Mouse (Mus musculus) heart, embryonic 10.5 days (tissue): ENCODE data around the gene Selenbp1. TPM values are rescaled to one million over a fixed set of nuclear protein-coding genes. Genes with fewer than 3 reads are reported as not detected.
"Not testable (repeated sequence)": the region's sequence is repeated elsewhere in the genome, so short reads cannot be mapped to it uniquely, and the experiment has no call there.

Experiments used
- DNase-seq: peaks from one replicate; pipeline ENCODE4 v3.0.0-alpha.2; 2017; ENCODE audit warnings: low spot score
- H3K27ac ChIP-seq: fragments of 300-500 bp; sonication (generic); 2 replicates; pipeline ENCODE4 v1.5.1; 2016; ENCODE audit warnings: mild to moderate bottlenecking
- H3K27me3 ChIP-seq: fragments of 300-500 bp; sonication (generic); 2 replicates; pipeline ENCODE4 v1.6.1; 2016; ENCODE audit warnings: mild to moderate bottlenecking; ENCODE audit not compliant: poor library complexity, insufficient read depth, severe bottlenecking
- H3K36me3 ChIP-seq: fragments of 300-500 bp; sonication (generic); 2 replicates; pipeline ENCODE4 v1.6.1; 2016; ENCODE audit warnings: mild to moderate bottlenecking, moderate library complexity
- H3K4me1 ChIP-seq: fragments of 300-500 bp; sonication (generic); 2 replicates; pipeline ENCODE4 v1.6.1; 2016; ENCODE audit warnings: mild to moderate bottlenecking
- H3K4me3 ChIP-seq: fragments of 300-500 bp; sonication (generic); 2 replicates; pipeline ENCODE4 v1.5.1; 2016; ENCODE audit warnings: mild to moderate bottlenecking, moderate library complexity
- H3K9me3 ChIP-seq: fragments of 300-500 bp; sonication (generic); 2 replicates; pipeline ENCODE4 v1.6.1; 2016; ENCODE audit warnings: mild to moderate bottlenecking, moderate library complexity
- WGBS: fragments of 180-500 bp; shearing (Covaris S2); methylation state at CpG from one replicate; pipeline ENCODE4 v1.1.7; 2016; 5-methylcytosine and 5-hydroxymethylcytosine counted together
- polyA plus RNA-seq: library from polyadenylated mRNA; unstranded; fragments of >200 nt; fragmentation: Nextera tagmentation; extraction: Ambion mirVana; gene quantifications from 2 replicates; pipeline ENCODE4 v1.2.1, GENCODE M21; 2016

The Selenbp1 gene
- polyA plus RNA-seq, 1 experiment from 2014 or later = 30.5 TPM

DNA sequence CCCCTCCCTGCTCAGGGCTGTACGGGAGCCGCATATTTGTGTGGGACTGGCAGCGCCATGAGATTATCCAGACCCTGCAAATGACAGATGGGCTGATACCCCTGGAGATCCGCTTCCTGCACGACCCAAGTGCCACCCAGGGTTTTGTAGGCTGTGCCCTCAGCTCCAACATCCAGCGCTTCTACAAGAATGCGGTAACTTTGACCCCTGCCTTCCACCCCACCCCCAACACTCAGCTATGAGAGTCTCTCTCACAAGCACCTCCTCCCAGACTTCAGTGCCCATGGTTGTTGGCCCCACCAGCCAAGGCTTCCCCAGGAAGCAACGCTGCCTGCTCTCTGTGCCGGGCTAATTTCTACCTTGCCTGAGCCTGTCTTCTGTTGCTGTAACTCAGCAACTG, 7.2 kb downstream of the Selenbp1 start:
- not testable (repeated sequence) for H3K4me1 ChIP-seq, H3K9me3 ChIP-seq, H3K27ac ChIP-seq, DNase-seq, H3K27me3 ChIP-seq, H3K4me3 ChIP-seq, H3K36me3 ChIP-seq
- WGBS = 22% methylated on average over 9 of the region's 9 CpGs

DNA sequence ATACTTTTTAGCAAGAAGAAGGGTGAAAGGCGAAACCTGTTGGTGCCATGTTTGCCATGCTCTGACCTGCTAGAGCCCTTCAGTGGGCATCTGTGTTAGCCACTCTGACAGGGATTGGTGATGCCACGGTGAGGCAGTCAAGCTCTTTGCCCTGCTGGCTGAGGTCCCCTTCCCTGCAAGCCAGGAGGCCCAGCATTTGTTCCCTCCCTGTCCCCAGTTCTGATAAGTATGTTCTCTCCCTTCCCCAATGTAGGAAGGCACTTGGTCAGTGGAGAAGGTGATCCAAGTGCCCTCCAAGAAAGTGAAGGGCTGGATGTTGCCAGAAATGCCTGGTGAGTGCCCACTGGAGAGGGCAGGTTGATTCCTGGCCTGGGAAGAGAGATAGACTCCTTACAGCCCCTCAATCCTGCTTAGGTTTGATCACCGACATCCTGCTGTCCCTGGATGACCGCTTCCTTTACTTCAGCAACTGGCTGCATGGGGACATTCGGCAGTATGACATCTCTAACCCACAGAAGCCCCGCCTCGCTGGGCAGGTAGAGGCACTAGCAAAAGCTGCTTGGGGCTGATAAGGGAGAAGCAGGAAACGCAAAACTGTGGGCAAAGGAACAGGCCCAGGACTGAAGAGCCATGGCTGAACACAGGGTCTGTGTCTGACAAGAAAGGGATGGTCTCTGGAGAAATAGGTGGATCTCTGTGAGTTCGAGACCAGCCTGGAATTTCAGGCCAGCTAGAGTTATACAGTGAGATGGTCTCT, 9.5 kb downstream of the Selenbp1 start:
- not testable (repeated sequence) for H3K9me3 ChIP-seq

DNA sequence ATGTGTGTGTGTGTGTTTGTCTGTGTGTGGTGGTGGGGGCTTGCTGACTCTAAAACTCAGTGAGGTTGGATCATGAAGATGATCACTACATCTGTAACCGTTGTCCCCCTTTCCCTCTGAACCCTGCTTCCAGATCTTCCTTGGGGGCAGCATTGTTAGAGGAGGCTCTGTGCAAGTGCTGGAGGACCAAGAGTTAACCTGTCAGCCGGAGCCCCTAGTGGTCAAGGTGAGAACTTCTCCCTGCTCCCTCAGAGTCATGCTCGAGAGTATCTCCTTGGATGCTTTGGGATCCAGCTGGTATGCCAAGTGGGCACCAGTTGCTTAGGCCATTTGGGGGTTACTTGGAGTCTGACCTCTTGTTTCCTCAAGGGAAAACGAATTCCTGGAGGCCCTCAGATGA, 10.8 kb downstream of the Selenbp1 start:
- H3K27ac ChIP-seq, DNase-seq: not testable (repeated sequence)
- 31% methylated on average over 4 of the region's 4 CpGs for WGBS

More for the DNA sequence above, 9.5 kb downstream of the Selenbp1 start:
- 70% methylated on average over 9 of the region's 9 CpGs for WGBS
- not testable (repeated sequence) for H3K4me3 ChIP-seq, H3K27me3 ChIP-seq, H3K4me1 ChIP-seq, H3K36me3 ChIP-seq, H3K27ac ChIP-seq
- DNase-seq = peak; percentile 93

DNA sequence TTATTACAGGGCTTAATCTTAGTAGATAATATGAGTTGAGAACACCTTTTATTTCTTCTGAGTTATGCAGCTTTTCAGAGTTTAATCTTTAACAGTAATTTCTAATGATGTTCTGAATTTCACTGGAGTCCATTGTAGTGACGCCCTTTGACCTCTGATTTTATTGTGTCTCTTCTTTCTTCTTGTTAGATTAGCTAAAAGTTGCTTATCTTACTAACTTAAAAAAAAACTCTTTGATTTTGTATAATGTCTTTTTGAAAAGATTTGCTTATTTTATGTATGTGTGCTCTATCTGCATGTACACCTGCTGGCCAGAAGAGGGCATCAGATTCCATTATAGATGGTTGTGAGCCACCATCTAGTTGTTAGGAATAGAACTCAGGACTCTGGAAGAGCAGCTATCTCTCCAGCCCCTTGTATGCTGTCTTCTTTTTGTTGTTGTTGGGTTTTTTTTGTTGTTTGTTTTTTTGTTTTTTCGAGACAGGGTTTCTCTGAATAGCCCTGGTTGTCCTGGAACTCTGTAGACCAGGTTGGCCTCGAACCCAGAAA, 15.3 kb downstream of the Selenbp1 start:
- H3K4me1 ChIP-seq = 0 out of 2 replicates have a peak, but pooled peaks cover 6% of the 10 kb centered on the region
- H3K36me3 ChIP-seq = no peaks in the 10 kb centered on the region
- no peak for DNase-seq
- no peak overlapping the region for H3K27ac ChIP-seq
- no peaks in the 10 kb centered on the region for H3K9me3 ChIP-seq
- 63% methylated on average over 3 of the region's 3 CpGs for WGBS
- no peak overlapping the region for H3K4me3 ChIP-seq
- H3K27me3 ChIP-seq = no peaks in the 10 kb centered on the region

More for the DNA sequence above, 10.8 kb downstream of the Selenbp1 start:
- not testable (repeated sequence) for H3K27me3 ChIP-seq, H3K4me1 ChIP-seq, H3K36me3 ChIP-seq, H3K4me3 ChIP-seq, H3K9me3 ChIP-seq

DNA sequence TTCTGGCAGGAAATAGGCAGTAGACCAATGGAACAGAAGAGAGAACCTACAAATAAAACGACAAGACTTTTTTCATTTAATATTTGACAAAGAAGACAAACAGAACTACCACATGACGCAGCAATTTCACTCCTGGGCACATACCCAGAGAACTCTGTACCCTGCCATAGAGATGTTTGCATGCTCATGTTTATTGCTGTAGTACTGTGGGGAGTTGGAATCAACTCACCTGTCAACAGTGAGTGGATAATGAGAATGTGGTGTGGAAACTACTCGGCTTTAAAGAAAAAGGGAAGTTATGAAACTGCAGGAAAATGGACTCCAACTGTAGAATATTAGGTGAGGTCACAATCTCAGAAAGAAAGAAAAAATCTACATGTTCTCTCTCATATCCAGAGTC, 16.8 kb downstream of the Selenbp1 start:
- 69% methylated on average over 3 of the region's 3 CpGs for WGBS
- no peak for DNase-seq

DNA sequence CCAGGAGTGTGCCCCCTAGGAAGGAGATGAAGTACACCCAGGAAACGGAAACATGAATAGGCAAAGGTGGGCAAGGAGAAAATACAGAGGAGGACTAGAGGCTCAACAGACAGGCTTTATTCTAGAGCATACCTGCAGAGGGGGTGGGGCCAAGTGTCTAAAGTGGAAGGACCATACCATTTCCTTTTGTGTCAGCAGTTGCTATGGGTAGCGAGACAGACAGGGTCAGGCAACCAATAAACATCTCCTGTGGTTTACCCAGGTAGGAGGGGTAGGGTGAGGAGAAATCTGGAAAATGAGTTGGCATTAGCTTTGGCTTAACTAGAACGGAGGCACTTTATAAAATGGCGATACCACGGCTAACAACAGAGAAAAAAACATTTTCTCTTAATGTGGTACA, 19.9 kb downstream of the Selenbp1 start:
- 0 out of 2 replicates have a peak overlapping the region, but pooled peaks have one; percentile 98 for H3K27ac ChIP-seq
- peaks cover 27% of the 10 kb centered on the region for H3K36me3 ChIP-seq
- peak overlapping the region; percentile 90 for H3K4me3 ChIP-seq
- H3K9me3 ChIP-seq = no peaks in the 10 kb centered on the region
- peaks cover 12% of the 10 kb centered on the region; the same call in 1 of the 2 replicates for H3K4me1 ChIP-seq
- H3K27me3 ChIP-seq = no peaks in the 10 kb centered on the region
- 74% methylated on average over 5 of the region's 5 CpGs for WGBS
- no peak for DNase-seq

More for the DNA sequence above, 16.8 kb downstream of the Selenbp1 start:
- no peak overlapping the region for H3K4me3 ChIP-seq
- no peaks in the 10 kb centered on the region for H3K36me3 ChIP-seq
- no peaks in the 10 kb centered on the region for H3K9me3 ChIP-seq
- H3K4me1 ChIP-seq = peaks cover 6% of the 10 kb centered on the region; the same call in 1 of the 2 replicates
- H3K27me3 ChIP-seq = no peaks in the 10 kb centered on the region
- H3K27ac ChIP-seq = no peak overlapping the region

DNA sequence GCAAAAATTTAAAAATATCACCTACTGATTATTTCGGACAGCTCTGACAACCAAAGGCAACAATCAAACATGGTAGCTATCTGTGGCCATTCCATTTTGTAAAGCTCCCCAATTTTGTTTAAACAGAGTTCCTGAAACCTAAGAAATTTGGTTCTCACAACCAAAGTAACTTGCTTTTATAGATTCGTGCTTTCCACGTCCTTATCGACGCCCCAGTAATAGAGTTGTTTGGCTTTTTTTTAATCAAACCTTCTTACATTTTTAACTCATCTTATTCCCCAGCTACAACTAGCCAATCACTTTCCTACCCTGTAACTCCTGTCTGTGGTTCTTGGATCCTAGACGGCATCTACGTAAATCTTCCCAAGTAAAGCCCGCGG, 20.5 kb downstream of the Selenbp1 start:
- H3K27ac ChIP-seq = peak overlapping the region; percentile 98
- H3K27me3 ChIP-seq = no peaks in the 10 kb centered on the region
- H3K9me3 ChIP-seq = no peaks in the 10 kb centered on the region
- no peak for DNase-seq
- peaks cover 16% of the 10 kb centered on the region for H3K4me1 ChIP-seq
- peaks cover 32% of the 10 kb centered on the region for H3K36me3 ChIP-seq
- WGBS = 22% methylated on average over 9 of the region's 9 CpGs
- H3K4me3 ChIP-seq = peak overlapping the region; percentile 90

DNA sequence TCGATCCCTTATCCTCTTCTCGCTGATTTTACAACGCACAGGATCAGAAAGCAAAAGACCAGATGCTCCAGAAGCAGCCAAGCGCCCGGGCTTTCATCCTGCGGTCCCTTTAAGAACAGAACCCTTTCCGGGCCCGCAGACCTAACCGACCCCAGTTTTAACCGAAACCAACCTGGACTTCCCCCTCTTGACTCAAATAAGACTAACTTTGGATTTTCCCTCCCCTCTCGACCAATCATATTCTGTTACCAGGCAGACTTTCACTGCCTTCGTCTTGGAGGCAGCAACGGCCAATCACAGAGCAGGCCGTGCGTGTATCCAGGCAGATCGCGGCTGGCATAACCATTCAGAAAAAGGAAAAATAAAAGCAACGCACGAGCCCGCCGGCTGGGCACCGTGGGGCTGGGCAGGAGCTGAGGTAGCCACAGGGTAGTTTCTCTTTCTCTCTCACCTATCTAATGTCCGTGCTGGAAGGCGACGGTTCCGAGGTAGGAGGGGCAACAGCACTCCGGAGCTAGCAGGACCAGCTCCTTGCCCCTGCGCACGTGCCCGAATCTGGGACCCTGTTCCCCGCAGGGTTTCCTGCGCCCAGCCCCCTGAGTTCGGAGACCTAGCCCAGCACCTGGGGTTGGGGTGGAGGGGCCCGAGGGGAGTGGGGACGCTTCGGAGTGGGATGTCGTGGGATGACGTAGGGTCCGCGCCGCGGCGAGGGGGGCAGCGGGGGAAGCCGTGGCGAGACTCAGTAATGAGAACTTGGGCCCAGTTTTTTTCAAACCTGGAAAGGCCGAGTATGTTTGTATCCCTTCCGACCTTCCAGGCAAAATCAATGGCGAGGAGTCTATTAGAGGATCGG, 21.1 kb downstream of the Selenbp1 start, which contains the start of gene Rfx5:
Rfx5 (plus strand) TSS at position 312 of the 853 bp plus-strand sequence.
- no peaks in the 10 kb centered on the region for H3K27me3 ChIP-seq
- peak within 1 kb of the TSS; percentile 90 for H3K4me3 ChIP-seq
- H3K9me3 ChIP-seq = no peaks in the 10 kb centered on the region
- peak within 1 kb of the TSS; percentile 98 for H3K27ac ChIP-seq
- DNase-seq = peak; percentile 94
- under 1% methylated on average over 50 of the region's 50 CpGs for WGBS
- peaks cover 38% of the 10 kb centered on the region for H3K36me3 ChIP-seq
- H3K4me1 ChIP-seq = peaks cover 22% of the 10 kb centered on the region

DNA sequence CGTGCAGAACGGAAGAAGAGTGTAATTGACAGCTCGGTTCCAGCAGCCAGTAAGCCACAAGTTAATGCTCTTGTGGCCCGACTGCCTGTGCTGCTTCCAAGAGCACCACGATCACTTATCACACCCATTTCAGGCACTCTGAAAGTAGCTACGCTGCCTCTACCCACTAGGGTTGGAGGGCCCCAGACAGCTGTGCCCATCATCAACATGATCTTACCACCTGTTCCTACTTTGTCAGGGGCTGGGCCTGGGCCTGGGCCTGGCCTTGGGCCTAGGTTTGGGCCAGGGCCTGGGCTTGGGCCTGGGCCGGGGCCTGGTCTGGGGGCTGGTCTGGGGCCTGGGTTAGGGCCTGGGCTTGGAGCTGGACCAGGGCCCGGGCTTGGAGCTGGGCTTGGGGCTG, 25.4 kb downstream of the Selenbp1 start:
- Histone ChIP-seq H3K4me1 (peaks cover 24% of the 10 kb centered on the region), H3K9me3 (no peaks in the 10 kb centered on the region), H3K27ac (peak overlapping the region; percentile 52; the same call in 1 of the 2 replicates), H3K27me3 (no peaks in the 10 kb centered on the region), H3K36me3 (peaks cover 38% of the 10 kb centered on the region), H3K4me3 (no peak overlapping the region)
- DNase-seq = no peak
- 82% methylated on average over 8 of the region's 8 CpGs for WGBS

DNA sequence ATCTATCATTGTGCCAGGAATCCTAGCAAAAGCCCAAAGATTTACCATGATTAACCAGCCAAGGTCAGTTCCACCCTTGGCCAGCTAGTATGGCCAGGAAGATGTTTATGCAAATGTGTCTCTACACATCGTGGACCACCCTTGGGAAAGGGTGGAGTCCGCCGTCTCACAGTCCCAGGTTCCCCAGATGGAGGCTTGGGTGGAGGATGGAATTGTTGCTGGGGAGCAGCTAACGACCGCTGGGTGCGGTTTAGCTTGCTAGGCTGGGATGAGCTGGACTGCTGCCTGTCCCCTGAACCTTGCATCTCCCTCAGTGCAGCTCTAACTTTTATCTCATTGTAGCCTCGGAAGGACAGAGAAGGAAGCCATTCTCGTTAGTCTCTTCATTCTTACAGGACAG, 27.0 kb downstream of the Selenbp1 start:
- no peak for DNase-seq
- Histone ChIP-seq H3K27ac (no peak overlapping the region), H3K4me3 (no peak overlapping the region), H3K9me3 (no peaks in the 10 kb centered on the region), H3K4me1 (peaks cover 22% of the 10 kb centered on the region), H3K36me3 (peaks cover 38% of the 10 kb centered on the region), H3K27me3 (no peaks in the 10 kb centered on the region)
- WGBS = 48% methylated on average over 8 of the region's 8 CpGs

DNA sequence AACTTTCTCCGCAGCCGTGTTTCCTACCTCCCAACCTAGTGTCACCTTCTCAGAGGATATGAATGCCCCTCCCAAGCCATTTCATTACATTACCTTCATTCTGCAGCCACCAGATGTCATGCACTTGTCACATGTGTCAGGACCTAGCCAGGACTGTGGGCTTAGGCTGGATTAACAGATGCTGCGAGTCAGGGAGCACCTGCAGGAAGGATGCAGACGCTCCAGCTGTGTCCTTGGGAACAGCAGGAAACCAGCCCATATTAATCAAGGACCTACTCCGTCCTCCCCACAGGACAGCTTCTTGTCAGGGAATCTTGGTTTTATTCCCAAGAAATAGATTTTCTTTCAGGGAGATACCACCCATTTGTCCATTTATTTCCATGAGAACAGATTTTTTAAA, 27.5 kb downstream of the Selenbp1 start:
- Histone ChIP-seq H3K4me3 (no peak overlapping the region), H3K27ac (no peak overlapping the region), H3K9me3 (no peaks in the 10 kb centered on the region), H3K36me3 (peaks cover 36% of the 10 kb centered on the region), H3K4me1 (peaks cover 18% of the 10 kb centered on the region), H3K27me3 (no peaks in the 10 kb centered on the region)
- WGBS = 50% methylated on average over 5 of the region's 5 CpGs
- DNase-seq = no peak

DNA sequence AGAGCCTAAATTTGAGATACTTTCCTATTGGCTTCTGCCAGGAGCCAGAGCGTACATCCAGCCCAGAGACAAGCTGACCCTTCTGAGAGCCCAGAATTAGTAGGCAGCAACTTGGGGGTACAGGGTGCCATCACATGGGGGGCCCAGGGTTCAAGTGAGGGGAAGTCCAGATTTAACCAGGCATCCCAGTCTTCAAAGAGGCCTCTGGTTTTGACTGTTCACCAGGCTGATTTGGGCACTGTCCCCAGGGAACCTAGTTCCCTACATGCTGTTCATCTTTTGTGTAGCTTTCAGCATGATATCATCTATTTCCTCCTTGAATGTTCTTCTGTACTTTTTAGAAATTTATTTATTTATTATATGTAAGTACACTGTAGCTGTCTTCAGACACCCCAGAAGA, 32.1 kb downstream of the Selenbp1 start:
- no peaks in the 10 kb centered on the region for H3K27me3 ChIP-seq
- H3K27ac ChIP-seq = no peak overlapping the region
- 88% methylated on average over 1 of the region's 1 CpGs for WGBS
- DNase-seq = no peak
- peaks cover under 1% of the 10 kb centered on the region for H3K4me1 ChIP-seq
- H3K9me3 ChIP-seq = no peaks in the 10 kb centered on the region
- H3K36me3 ChIP-seq = no peaks in the 10 kb centered on the region
- H3K4me3 ChIP-seq = no peak overlapping the region

DNA sequence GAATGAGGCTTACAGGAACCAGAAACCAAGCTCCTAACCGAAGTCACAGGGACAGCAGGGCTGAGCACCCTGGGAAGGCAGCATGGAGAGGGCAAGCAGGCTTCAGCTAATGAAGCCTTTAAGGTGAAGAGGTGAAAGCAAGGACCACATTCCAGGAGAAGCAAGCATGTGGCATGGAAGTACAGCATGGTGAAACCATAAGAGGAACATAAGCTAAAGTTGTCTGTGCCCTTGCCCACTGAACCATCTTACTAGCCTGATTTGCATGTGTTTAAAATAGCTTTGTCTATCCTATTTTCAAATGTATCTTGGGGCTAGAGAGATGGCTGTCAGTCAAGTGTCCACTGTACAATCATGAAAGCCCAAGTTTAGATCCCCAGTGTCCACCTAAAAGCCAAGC, 33.0 kb downstream of the Selenbp1 start:
- no peak overlapping the region for H3K27ac ChIP-seq
- no peaks in the 10 kb centered on the region for H3K27me3 ChIP-seq
- no peaks in the 10 kb centered on the region for H3K9me3 ChIP-seq
- H3K36me3 ChIP-seq = no peaks in the 10 kb centered on the region
- no peak for DNase-seq
- H3K4me3 ChIP-seq = no peak overlapping the region
- WGBS = 59% methylated on average over 1 of the region's 1 CpGs
- no peaks in the 10 kb centered on the region for H3K4me1 ChIP-seq
